Mouse (Mus musculus): ENCODE measurements around the gene Pgghg. TPM values are rescaled to one million over a fixed set of nuclear protein-coding genes. Genes with fewer than 3 reads are reported as not detected.

The Pgghg gene
- total and polyA plus RNA-seq, 3 experiments = 3.1 to 3.3 (median 3.2) TPM

DNA sequence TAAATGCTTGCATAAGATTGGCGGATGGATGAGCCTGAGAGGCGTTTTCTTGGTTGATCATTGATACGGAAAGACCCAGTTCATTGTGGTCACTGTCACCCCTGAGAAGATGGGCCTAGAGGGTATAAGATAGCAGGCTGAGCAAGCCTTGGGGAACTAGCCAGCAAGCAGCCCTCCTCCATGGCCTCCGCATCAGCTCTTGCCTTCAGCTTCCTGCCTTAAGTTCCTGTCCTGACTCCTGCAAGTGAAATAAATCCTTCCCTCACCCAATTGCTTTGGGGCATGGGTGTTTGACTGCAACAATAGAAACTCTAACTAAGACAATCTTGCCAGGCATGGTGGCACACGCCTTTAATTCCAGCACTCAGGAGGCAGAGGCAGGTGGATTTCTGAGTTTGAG is 18.8 kb downstream of the Pgghg start:
- H3K27ac ChIP-seq (ENCODE audit: insufficient read depth, low read depth) = no peak overlapping the region
- H3K9ac ChIP-seq (ENCODE audit: insufficient read depth, low read depth) = no peak overlapping the region
- in situ Hi-C loops (cut with MboI; ENCODE audit: low pct_ligation_motif_present, low pct_unique_long_range_greater_than_20kb, low sequenced_read_pairs) (no loop called here), dilution Hi-C loops (cut with MboI; ENCODE audit: extremely low pct_ligation_motif_present, extremely low pct_unique_long_range_greater_than_20kb, low sequenced_read_pairs) (no loop called here)
- no peak overlapping the region for H3K4me3 ChIP-seq (replicated peaks in 1 of 3; ENCODE audit: low read depth in 2 of 3, low read length in 2 of 3, poor library complexity in 1 of 3)
- no peaks in the 10 kb centered on the region for H3K9me3 ChIP-seq (replicated peaks; ENCODE audit: low read length)
- DNase-seq (ENCODE audit: extremely low read depth) = no peak
- H3K4me1 ChIP-seq (ENCODE audit: control insufficient read depth in 1 of 2, insufficient read depth in 2 of 2) = peaks cover 0 to 12% of the 10 kb centered on the region in 2 experiments; a peak in 3 of 4 replicates
- H3K27me3 ChIP-seq (replicated peaks) = no peaks in the 10 kb centered on the region
- TF ChIP-seq MXI1 (IDR thresholded peaks at IDR 0.05; ENCODE audit: low read depth, low read length) = no peak
- TF ChIP-seq MYC (IDR thresholded peaks at IDR 0.05; ENCODE audit: low read depth, low read length) = no peak
- no peak overlapping the region for H3K4me2 ChIP-seq (ENCODE audit: insufficient read depth, low read depth, poor library complexity, severe bottlenecking)
- H3K79me2 ChIP-seq (replicated peaks; ENCODE audit: control insufficient read depth, extremely low read depth, insufficient read depth, poor library complexity, severe bottlenecking) = no peaks in the 10 kb centered on the region
- H3K36me3 ChIP-seq (replicated peaks in 1 of 2; ENCODE audit: control insufficient read depth in 1 of 2, insufficient read depth in 1 of 2, low read length in 1 of 2) = no peaks in the 10 kb centered on the region

DNA sequence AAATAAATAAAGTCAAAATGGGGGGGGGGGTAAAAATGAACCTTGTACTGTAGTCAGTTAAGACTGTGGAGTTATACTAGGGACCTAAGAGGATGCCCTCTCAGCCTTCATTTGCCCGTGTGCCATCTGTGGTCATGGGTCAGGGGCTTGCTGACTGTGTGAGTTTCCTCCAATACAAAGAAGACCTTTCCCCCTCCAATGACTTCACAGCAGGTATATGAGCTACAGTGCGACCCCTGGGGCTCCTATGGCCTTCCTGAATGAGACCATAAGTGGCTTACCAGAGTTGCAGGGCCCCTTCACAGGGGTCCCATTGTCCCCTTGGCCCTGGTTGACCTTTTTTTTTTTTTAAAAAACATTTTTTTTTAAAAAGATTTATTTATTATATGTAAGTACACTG is 20.2 kb downstream of the Pgghg start:
- H3K79me2 ChIP-seq (replicated peaks; ENCODE audit: control insufficient read depth, extremely low read depth, insufficient read depth, poor library complexity, severe bottlenecking) = no peaks in the 10 kb centered on the region
- peaks cover 0 to 8% of the 10 kb centered on the region in 2 experiments; a peak in 2 of 4 replicates for H3K4me1 ChIP-seq (ENCODE audit: control insufficient read depth in 1 of 2, insufficient read depth in 2 of 2)
- no peak overlapping the region for H3K9ac ChIP-seq (ENCODE audit: insufficient read depth, low read depth)
- TF ChIP-seq HCFC1 (IDR thresholded peaks at IDR 0.05; ENCODE audit: low read depth, low read length) = no peak
- no peak for TF ChIP-seq RAD21 (IDR thresholded peaks at IDR 0.05; ENCODE audit: low read depth, low read length)
- dilution Hi-C loops (cut with MboI; ENCODE audit: extremely low pct_ligation_motif_present, extremely low pct_unique_long_range_greater_than_20kb, low sequenced_read_pairs) (no loop called here), in situ Hi-C loops (cut with MboI; ENCODE audit: low pct_ligation_motif_present, low pct_unique_long_range_greater_than_20kb, low sequenced_read_pairs) (no loop called here)
- H3K4me3 ChIP-seq (replicated peaks in 1 of 3; ENCODE audit: low read depth in 2 of 3, low read length in 2 of 3, poor library complexity in 1 of 3) = no peak overlapping the region
- H3K27me3 ChIP-seq (replicated peaks) = no peaks in the 10 kb centered on the region
- H3K36me3 ChIP-seq (replicated peaks in 1 of 2; ENCODE audit: control insufficient read depth in 1 of 2, insufficient read depth in 1 of 2, low read length in 1 of 2) = no peaks in the 10 kb centered on the region
- no peak for DNase-seq (ENCODE audit: extremely low read depth)
- H3K9me3 ChIP-seq (replicated peaks; ENCODE audit: low read length) = no peaks in the 10 kb centered on the region
- H3K4me2 ChIP-seq (ENCODE audit: insufficient read depth, low read depth, poor library complexity, severe bottlenecking) = no peak overlapping the region
- no peak overlapping the region for H3K27ac ChIP-seq (ENCODE audit: insufficient read depth, low read depth)

- in situ Hi-C loops (cut with MboI; ENCODE audit: low pct_ligation_motif_present, low pct_unique_long_range_greater_than_20kb, low sequenced_read_pairs) = no loop called here
- dilution Hi-C loops (cut with MboI; ENCODE audit: extremely low pct_ligation_motif_present, extremely low pct_unique_long_range_greater_than_20kb, low sequenced_read_pairs) = no loop called here
- H3K9me3 ChIP-seq (replicated peaks; ENCODE audit: low read length) = no peaks in the 10 kb centered on the region
- H3K9ac ChIP-seq (ENCODE audit: insufficient read depth, low read depth) = no peak overlapping the region
- H3K4me2 ChIP-seq (ENCODE audit: insufficient read depth, low read depth, poor library complexity, severe bottlenecking) = no peak overlapping the region
- H3K36me3 ChIP-seq (replicated peaks in 1 of 2; ENCODE audit: control insufficient read depth in 1 of 2, insufficient read depth in 1 of 2, low read length in 1 of 2) = no peaks in the 10 kb centered on the region
- no peak overlapping the region for H3K4me3 ChIP-seq (replicated peaks in 1 of 3; ENCODE audit: low read depth in 2 of 3, low read length in 2 of 3, poor library complexity in 1 of 3)
- H3K27me3 ChIP-seq (replicated peaks) = no peaks in the 10 kb centered on the region
- no peak overlapping the region for H3K27ac ChIP-seq (ENCODE audit: insufficient read depth, low read depth)
- TF ChIP-seq ELF1 (IDR thresholded peaks at IDR 0.05; ENCODE audit: low read depth, low read length) (no peak), ETS1 (conservative IDR thresholded peaks at IDR 0.05; ENCODE audit: low read depth, low read length) (no peak), ZMIZ1 (IDR thresholded peaks at IDR 0.05; ENCODE audit: low read depth, low read length) (no peak), GABPA (IDR thresholded peaks at IDR 0.05; ENCODE audit: insufficient replicate concordance, low read depth, low read length) (no peak), USF1 (IDR thresholded peaks at IDR 0.05; ENCODE audit: low read depth, low read length) (no peak), EP300 (IDR thresholded peaks at IDR 0.05; ENCODE audit: low read length) (no peak)
- DNase-seq (ENCODE audit: extremely low read depth) = no peak
- H3K79me2 ChIP-seq (replicated peaks; ENCODE audit: control insufficient read depth, extremely low read depth, insufficient read depth, poor library complexity, severe bottlenecking) = no peaks in the 10 kb centered on the region
- peaks cover under 1 to 4% of the 10 kb centered on the region in 2 experiments; a peak in 2 of 4 replicates for H3K4me1 ChIP-seq (ENCODE audit: control insufficient read depth in 1 of 2, insufficient read depth in 2 of 2)
These were observed 21.5 kb downstream of the Pgghg start for GRCm38 (mm10) chr7:140962733-140963132.
